Mouse (Mus musculus): ENCODE results near the gene Hist2h3c2.
"Not testable (repeated sequence)": the region's sequence is repeated elsewhere in the genome, so short reads cannot be mapped to it uniquely, and the experiment has no call there.

- not testable (repeated sequence) for TF ChIP-seq CTCF (IDR thresholded peaks at IDR 0.05; ENCODE audit: low read depth, low read length); POLR2A (IDR thresholded peaks at IDR 0.05; ENCODE audit: borderline replicate concordance, low read depth, low read length)
These were observed at the start of gene Hist2h3c2 for GRCm38 (mm10) chr3:96238954-96239793.
